Comparison of ENCODE assay signal across 8 mouse cellular contexts in the genomic region with DNA sequence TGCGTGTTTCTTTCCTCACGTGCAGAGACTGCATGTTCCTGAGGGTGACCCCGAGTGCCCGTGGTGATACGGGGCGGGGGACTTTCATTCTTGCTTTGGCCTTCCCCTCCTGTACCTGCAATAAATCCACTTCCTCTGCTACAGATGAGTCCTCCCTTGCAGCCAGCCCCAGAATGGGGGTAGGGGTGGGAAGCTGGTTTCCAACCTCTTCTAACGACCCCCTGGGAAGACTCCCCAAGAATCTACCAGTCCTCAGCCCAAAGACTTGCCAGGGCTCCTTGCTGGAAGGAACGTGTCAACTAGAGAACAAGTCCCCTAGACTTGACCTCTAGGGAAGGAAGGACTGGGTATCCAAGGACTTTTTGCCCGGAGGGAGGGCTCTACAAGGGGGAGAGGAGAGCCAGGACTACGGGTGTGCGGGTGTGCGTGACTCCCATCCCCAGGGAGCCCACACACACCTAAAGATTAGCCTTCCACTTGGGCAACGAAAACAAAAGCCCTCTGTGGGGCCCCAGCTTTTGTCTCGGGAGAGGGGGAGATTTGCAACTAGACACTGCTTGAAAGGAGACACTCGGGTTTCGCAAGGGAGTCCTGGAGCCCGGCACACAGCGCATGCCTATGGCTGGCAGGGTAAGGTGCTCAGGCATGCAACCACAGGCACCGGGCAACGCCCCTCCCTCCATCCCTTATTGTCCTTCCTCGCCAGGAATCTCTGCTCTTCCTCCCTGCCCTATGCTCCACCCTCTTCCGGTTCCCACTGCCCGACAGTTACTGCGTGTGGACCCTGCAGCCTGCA. TPM values are rescaled to one million over a fixed set of nuclear protein-coding genes. Genes with fewer than 3 reads are reported as not detected.
DNase-seq lines count a peak whose midpoint lies in the region; ATAC-seq and TF ChIP-seq lines count a peak whose summit lies in the region.

No protein-coding gene starts in this region.

- TF ChIP-seq CTCF in layer of hippocampus, adult 2 months (conservative IDR thresholded peaks at IDR 0.05) = no peak
- TF ChIP-seq CTCF in liver, adult 2 months (IDR thresholded peaks at IDR 0.05; ENCODE audit: low read depth, low read length) = no peak
- no peak for TF ChIP-seq CTCF in midbrain, postnatal 0 days (IDR thresholded peaks at IDR 0.05)

- peak overlapping the region; percentile 43 for H3K4me2 ChIP-seq in midbrain, postnatal 0 days (ENCODE audit: low read depth, low read length, poor library complexity, severe bottlenecking)

- no peaks in the 10 kb centered on the region for H3K79me2 ChIP-seq in liver, adult 2 months (ENCODE audit: control insufficient read depth, insufficient read depth, low read length)

- intact Hi-C loops in gastrocnemius, postnatal 36 days (cut with DNase I) = no loop called here

- ATAC-seq in granulocyte monocyte progenitor cell, adult 5-6 weeks (replicated peaks; ENCODE audit: poor library complexity, severe bottlenecking) = peak; percentile 55
- no peak for ATAC-seq in midbrain, postnatal 0 days (ENCODE audit: low FRiP score)

- no peaks in the 10 kb centered on the region for H3K9me3 ChIP-seq in midbrain, postnatal 0 days (ENCODE audit: low read length)

- H3K4me3 ChIP-seq in layer of hippocampus, adult 2 months = peak overlapping the region; percentile 23; the same call in 1 of the 2 replicates
- peak overlapping the region; percentile 35; the same call in 1 of the 2 replicates for H3K4me3 ChIP-seq in liver, adult 2 months (ENCODE audit: insufficient read depth, low read depth, low read length)
- peak overlapping the region; percentile 15; the same call in 1 of the 2 replicates for H3K4me3 ChIP-seq in midbrain, postnatal 0 days (ENCODE audit: low read depth, low read length)

- H3K27ac ChIP-seq in layer of hippocampus, adult 2 months = no peak overlapping the region
- H3K27ac ChIP-seq in liver, adult 2 months (replicated peaks; ENCODE audit: insufficient read depth, low read depth, low read length) = no peak overlapping the region
- no peak overlapping the region for H3K27ac ChIP-seq in midbrain, postnatal 0 days (ENCODE audit: low read depth, low read length)

- peaks cover 10% of the 10 kb centered on the region for H3K27me3 ChIP-seq in liver, adult 2 months (ENCODE audit: control insufficient read depth, insufficient read depth, low read length)
- peaks cover 62% of the 10 kb centered on the region for H3K27me3 ChIP-seq in midbrain, postnatal 0 days (ENCODE audit: insufficient read depth, low read length)

- 6% methylated on average over 24 of the region's 24 CpGs for WGBS in liver, adult 2 months
- WGBS in midbrain, postnatal 0 days = 4% methylated on average over 24 of the region's 24 CpGs

- H3K4me1 ChIP-seq in liver, adult 2 months (ENCODE audit: control insufficient read depth, insufficient read depth, low read length) = no peaks in the 10 kb centered on the region
- H3K4me1 ChIP-seq in midbrain, postnatal 0 days (ENCODE audit: insufficient read depth, low read length) = no peaks in the 10 kb centered on the region; the same call in 1 of the 2 replicates

- no peak for DNase-seq in layer of hippocampus, adult 2 months (ENCODE audit: low spot score in 2 of 2)
- no peak for DNase-seq in layer of hippocampus, adult 11-12 months (ENCODE audit: low spot score)
- no peak for DNase-seq in liver, adult 2 months (ENCODE audit: extremely low read depth, low read depth, low spot score)
- no peak for DNase-seq in midbrain, postnatal 0 days (ENCODE audit: low spot score)
- DNase-seq in gastrocnemius, postnatal 36 days = no peak
- no peak for DNase-seq in frontal cortex, postnatal 25 days (ENCODE audit: low spot score in 2 of 2)
- DNase-seq in frontal cortex, postnatal 14 days (ENCODE audit: low spot score in 2 of 2) = no peak

- no peaks in the 10 kb centered on the region for H3K36me3 ChIP-seq in liver, adult 2 months (ENCODE audit: control insufficient read depth, insufficient read depth, low read length)
- no peaks in the 10 kb centered on the region for H3K36me3 ChIP-seq in midbrain, postnatal 0 days (ENCODE audit: insufficient read depth, low read length)

- no peak overlapping the region for H3K9ac ChIP-seq in liver, adult 2 months (ENCODE audit: low read depth, low read length)
- no peak overlapping the region for H3K9ac ChIP-seq in midbrain, postnatal 0 days (replicated peaks; ENCODE audit: low read length, poor library complexity, severe bottlenecking)

- no peak for TF ChIP-seq POLR2A in liver, adult 2 months (IDR thresholded peaks at IDR 0.05; ENCODE audit: extremely low read depth, insufficient read depth, low read length)

RNA-seq across cellular contexts. Expression of gene Aqp2, which starts 5.8 kb away (rescaled TPM):
- not detected for total RNA-seq in layer of hippocampus, adult 2 months (2021)
- total RNA-seq in granulocyte monocyte progenitor cell, adult 5-6 weeks (2014; fragmentation: Nextera tagmentation) = not detected in 2 replicates
- not detected in 2 replicates for total RNA-seq in granulocyte monocyte progenitor cell, adult 5-6 weeks (2017)
- not detected in 2 replicates for total RNA-seq in liver, adult 2 months (2014; rRNA removed)
- not detected in 2 replicates for polyA plus RNA-seq in liver, adult 2 months (2012; rRNA removed)
- not detected in 2 replicates for total RNA-seq in midbrain, postnatal 0 days (2014; rRNA removed)
- not detected in 2 replicates for polyA plus RNA-seq in midbrain, postnatal 0 days (2015; fragmentation: Nextera tagmentation; extraction: Ambion mirVana)
- total RNA-seq in gastrocnemius, postnatal 36 days (2021) = not detected

RNA-seq across cellular contexts. Expression of gene Aqp5, which starts 6.0 kb away (rescaled TPM):
- not detected for total RNA-seq in layer of hippocampus, adult 2 months (2021)
- total RNA-seq in granulocyte monocyte progenitor cell, adult 5-6 weeks (2014; fragmentation: Nextera tagmentation) = not detected in 2 replicates
- not detected in 2 replicates for total RNA-seq in granulocyte monocyte progenitor cell, adult 5-6 weeks (2017)
- 0.46 TPM in 1 of 2 replicates, not detected in the other for total RNA-seq in liver, adult 2 months (2014; rRNA removed)
- not detected in 2 replicates for polyA plus RNA-seq in liver, adult 2 months (2012; rRNA removed)
- total RNA-seq in midbrain, postnatal 0 days (2014; rRNA removed) = 2.4 and 3.2 TPM in 2 replicates
- 1.0 and 1.4 TPM in 2 replicates for polyA plus RNA-seq in midbrain, postnatal 0 days (2015; fragmentation: Nextera tagmentation; extraction: Ambion mirVana)
- total RNA-seq in gastrocnemius, postnatal 36 days (2021) = not detected

RNA-seq across cellular contexts. Expression of gene Aqp6, which starts 16.6 kb away (rescaled TPM):
- total RNA-seq in layer of hippocampus, adult 2 months (2021) = under 1 TPM in 1 of 2 experiments, not detected in 1; 0.26 TPM
- total RNA-seq in granulocyte monocyte progenitor cell, adult 5-6 weeks (2014; fragmentation: Nextera tagmentation) = not detected in 2 replicates
- not detected in 2 replicates for total RNA-seq in granulocyte monocyte progenitor cell, adult 5-6 weeks (2017)
- not detected in 2 replicates for total RNA-seq in liver, adult 2 months (2014; rRNA removed)
- polyA plus RNA-seq in liver, adult 2 months (2012; rRNA removed) = not detected in 2 replicates
- total RNA-seq in midbrain, postnatal 0 days (2014; rRNA removed) = 1.7 TPM in 1 of 2 replicates, not detected in the other
- 0.23 and 0.28 TPM in 2 replicates for polyA plus RNA-seq in midbrain, postnatal 0 days (2015; fragmentation: Nextera tagmentation; extraction: Ambion mirVana)
- not detected for total RNA-seq in gastrocnemius, postnatal 36 days (2021)

RNA-seq across cellular contexts. Expression of gene Faim2, which starts 56.6 kb away (rescaled TPM):
- 100 to 1,000 TPM; 394 to 431 TPM for total RNA-seq in layer of hippocampus, adult 2 months (2021)
- not detected in 2 replicates for total RNA-seq in granulocyte monocyte progenitor cell, adult 5-6 weeks (2014; fragmentation: Nextera tagmentation)
- 0.17 TPM in 1 of 2 replicates, not detected in the other for total RNA-seq in granulocyte monocyte progenitor cell, adult 5-6 weeks (2017)
- under 0.01 and 0.07 TPM in 2 replicates for total RNA-seq in liver, adult 2 months (2014; rRNA removed)
- polyA plus RNA-seq in liver, adult 2 months (2012; rRNA removed) = not detected in 2 replicates
- 42.0 and 42.1 TPM in 2 replicates for total RNA-seq in midbrain, postnatal 0 days (2014; rRNA removed)
- 72.0 and 82.5 TPM in 2 replicates for polyA plus RNA-seq in midbrain, postnatal 0 days (2015; fragmentation: Nextera tagmentation; extraction: Ambion mirVana)
- under 1 TPM; 0.05 to 0.26 TPM for total RNA-seq in gastrocnemius, postnatal 36 days (2021)
